Mouse (Mus musculus): ENCODE results near the gene Myod1. TPM values are rescaled to one million over a fixed set of nuclear protein-coding genes. Genes with fewer than 3 reads are reported as not detected.

The Myod1 gene
- total RNA-seq, 2 experiments from 2014 or later, result 63.8 to 76.5 TPM

DNA sequence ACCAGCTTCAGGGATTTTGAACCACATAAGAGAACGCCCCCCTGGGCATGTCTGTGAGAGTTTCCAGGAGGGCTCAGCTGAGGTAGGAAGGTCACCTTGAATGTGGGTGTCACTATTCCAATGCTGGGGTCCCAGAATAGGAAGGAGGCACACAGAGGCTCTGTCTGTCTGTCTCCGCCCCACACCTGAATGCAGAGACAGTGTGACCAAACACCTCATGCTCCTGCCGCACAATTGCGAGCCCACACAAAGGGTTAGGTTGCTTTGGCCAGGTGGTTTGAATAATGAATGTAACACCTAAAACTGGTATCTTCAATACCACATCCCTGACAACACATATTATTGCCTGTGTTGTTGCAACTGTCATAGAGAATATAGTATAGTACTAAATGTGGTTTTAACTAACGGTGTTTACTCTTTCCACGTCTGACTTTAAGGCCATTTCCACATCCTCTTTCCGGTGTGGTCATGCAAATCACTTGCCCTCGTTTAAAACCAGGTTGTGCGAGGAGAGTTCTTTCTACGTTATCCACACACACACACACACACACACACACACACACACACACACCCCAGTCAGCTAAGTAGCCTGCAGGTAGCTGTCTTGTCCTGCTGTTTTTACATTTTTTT, 13.3 kb downstream of the Myod1 start:
- no peak for DNase-seq (ENCODE audit: low spot score in 2 of 2)

DNA sequence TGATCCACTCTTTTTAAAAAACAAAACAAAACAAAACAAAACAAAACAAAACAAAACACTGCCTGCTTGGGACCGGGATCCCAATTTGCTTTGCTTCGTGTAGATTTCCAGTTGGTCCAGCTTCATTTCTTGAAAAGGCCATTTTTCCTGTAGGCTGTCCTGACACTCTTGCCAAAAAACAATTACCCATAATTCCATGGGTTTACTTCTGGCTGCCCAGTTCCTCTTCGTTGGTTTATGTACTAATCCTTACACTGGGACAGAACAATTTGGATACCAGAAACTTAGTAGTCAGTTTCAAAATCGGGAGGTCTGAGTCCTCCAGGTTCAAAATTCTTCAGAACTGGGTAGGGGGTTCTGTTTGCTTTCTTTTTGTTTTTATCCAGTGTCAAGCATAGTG, 14.0 kb downstream of the Myod1 start:
- no peak for DNase-seq (ENCODE audit: low spot score in 2 of 2)

DNA sequence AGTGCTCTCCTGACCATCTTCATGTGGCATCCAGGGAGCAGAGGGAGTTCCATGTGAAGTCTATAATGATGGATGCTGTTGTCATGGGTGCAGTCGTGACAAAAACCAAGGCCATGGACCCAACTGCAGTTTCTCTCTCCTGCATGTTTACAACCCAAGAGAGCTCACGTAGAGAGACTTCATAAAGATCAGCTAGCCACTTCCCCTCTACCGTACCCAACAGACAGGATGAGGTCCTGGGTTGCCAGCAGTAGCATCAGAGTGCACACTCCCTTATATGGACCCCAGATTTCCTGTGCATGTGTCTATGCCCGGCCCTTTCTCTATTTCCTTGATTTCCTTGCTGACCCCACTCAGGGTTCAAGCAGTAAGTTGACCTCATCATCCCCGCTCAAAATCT, 15.4 kb downstream of the Myod1 start:
- no peak for DNase-seq (ENCODE audit: low spot score in 2 of 2)

DNA sequence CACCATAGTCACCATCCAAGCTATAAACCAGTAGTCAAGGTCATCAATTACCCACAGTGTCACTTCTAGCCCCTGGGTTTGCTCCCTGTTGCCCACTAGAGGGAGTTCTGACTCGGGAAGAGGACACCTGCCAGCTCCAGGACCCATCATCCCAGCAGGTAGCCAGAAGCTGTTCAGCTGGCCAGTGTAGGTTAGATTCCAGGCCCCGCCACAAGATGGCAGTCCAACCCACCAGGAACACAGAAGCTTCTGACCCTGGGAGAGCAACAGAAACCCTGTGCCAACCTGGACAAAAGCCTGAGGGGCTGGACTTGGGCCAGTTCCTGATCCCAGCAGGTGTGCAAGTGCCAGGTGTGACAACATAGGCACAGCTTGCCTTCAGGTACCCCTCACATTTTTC, 16.8 kb downstream of the Myod1 start:
- peak in 1 of 2 experiments; percentile 63 for DNase-seq (ENCODE audit: low spot score in 2 of 2)

DNA sequence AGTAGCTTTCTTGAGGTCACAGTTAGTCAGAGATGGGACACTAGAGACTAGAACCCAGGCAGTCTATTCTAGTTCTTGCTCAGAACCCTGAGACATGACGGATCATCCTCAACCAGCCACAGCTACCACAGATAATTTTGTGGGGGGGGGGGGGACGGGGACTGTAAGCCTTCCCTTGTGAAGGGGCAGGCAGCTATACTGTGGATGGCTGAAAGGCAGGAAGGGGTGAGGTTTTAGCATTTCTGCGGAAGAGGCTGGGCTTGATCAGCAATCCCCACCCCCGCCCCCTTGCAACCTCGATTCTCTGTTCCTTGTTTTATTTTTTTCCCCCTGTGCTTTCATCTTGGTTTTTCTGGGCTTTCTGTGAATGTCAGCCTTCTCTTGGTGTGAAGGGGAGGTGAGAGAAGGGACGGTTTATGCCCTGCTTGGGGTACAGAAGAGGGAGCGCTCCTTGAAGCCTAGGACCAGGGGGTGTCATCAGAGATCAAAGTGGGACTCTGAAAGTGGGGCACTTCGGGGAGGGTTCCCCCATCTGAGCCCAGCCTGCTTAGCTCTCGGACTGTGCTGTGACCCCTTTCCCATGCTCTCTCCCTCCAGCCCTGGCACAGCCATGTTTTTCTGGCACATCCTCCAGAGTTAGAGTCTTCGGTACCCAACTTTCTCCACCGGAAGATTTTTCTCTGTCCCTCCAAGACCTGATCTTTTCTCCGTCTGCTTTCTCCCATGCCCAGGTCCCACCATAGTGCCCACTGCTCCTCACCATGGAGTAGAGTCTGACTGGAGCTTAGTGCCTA, 17.6 kb downstream of the Myod1 start:
- no peak for DNase-seq (ENCODE audit: low spot score in 2 of 2)

DNA sequence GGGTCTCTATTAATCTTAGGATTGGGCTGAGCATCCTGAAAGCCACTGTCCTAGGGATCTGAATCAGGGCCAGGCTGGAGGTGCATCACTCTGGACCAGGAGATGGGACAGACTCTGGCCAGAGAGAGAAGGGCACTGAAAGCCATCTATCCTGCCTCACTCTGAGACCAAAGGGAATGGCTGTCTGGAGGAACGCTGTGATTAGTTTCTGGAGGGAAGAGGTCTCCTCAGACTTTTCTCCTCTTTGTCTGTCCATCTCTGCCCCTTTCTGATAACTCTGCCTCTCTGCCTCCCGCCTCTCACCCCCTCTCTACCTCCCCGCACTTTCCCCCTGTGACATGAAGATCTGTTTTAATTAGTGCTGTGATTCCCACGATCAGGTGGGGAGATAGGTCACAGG, 18.7 kb downstream of the Myod1 start:
- no peak for DNase-seq (ENCODE audit: low spot score in 2 of 2)

DNA sequence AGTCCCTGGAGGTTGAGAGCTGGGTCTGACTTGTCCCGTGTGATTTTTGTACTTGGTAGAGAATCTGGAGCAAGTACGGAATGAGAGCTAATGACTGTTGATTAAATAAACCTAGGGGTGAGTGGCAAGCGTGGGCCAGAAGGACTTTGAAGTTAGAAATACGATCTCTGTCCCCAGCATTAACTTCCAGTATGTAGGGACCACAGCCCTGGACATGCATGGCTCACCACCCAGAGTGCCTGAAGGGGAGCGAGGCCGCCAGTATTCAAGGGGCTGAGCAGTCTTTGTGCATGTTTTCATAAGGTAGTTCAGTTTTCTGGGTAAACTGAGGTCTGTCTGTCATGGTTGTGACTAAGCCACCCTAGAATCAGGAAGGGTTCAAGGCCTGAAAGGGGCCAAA, 19.3 kb downstream of the Myod1 start:
- no peak for DNase-seq (ENCODE audit: low spot score in 2 of 2)

DNA sequence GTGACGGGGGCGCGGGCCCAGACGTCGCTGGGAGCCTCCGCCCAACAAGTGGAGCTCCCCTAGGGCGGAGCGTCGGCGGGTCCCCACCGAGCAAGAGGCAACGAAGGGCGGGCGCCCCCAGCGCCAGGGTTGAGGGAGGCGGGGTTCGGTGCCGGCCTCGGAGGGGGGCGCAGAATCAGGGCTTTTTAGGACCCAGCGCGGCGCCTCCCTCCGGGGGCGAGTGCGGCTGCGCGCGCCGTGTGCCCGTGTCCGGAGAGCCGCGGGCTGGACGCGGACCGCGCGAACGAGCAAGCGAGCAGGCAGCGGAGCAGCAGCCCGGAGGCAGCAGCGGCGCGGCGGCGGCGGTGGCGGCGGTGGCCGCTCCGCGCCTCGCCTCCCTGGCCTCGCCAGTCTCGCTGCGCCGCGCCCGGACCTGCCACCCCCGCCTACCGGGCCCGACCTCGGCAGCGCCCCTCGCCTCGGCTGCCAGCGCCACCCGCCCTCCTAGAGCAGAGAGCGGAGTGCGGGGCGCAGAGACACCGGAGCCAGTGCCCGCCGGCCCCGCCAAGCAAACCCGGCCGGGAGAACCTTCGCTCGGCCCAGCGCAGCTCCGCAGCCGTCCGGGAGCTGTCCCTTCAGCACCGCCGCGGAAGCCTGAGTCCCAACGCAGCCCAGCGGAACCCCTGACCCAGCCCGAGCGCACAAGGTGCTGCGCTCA, 20.1 kb downstream of the Myod1 start, which contains the start of gene Kcnc1:
Gene Kcnc1 (plus strand): TSS at position 267 of the 697 bp plus-strand sequence.
- peak; percentile 74 to 86 for DNase-seq (ENCODE audit: low spot score in 2 of 2)

DNA sequence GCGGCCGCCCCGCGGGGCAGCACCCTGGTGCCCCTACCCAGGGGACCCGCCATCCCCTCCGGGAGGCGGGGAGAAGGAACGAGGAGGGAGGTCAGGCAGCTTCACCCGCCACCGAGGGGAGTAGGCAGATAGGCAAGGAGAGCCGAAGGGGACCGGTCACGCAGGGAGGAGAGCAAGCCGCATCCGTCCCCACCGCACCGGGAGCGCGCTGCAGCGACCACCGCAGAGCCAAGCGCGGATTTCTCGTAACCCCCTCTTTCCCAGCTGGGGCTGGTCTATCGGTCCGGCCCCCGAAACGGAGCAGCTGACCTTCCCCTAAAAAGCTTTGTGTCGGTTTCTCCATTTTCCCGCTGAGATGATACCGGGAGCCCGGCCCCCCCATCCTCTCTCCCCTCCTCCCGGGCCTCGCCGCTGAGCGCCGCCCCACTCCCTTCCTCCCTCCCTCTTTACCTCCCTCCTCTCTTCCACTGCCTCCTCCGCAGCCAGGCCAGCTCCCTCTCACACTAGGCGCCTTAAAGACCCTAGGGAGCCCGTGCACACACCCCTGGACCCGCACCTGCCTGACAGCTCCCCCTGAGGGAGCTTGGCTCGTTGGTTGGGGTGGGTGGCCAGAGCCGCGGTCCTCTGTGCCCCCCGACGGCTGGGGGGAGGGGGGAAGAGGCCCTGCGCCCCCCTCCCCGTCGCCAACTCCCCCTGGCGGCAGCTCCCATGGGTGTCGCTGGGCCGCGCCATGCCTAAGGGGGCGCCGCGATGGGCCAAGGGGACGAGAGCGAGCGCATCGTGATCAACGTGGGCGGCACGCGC, 20.9 kb downstream of the Myod1 start:
- no peak for DNase-seq (ENCODE audit: low spot score in 2 of 2)

DNA sequence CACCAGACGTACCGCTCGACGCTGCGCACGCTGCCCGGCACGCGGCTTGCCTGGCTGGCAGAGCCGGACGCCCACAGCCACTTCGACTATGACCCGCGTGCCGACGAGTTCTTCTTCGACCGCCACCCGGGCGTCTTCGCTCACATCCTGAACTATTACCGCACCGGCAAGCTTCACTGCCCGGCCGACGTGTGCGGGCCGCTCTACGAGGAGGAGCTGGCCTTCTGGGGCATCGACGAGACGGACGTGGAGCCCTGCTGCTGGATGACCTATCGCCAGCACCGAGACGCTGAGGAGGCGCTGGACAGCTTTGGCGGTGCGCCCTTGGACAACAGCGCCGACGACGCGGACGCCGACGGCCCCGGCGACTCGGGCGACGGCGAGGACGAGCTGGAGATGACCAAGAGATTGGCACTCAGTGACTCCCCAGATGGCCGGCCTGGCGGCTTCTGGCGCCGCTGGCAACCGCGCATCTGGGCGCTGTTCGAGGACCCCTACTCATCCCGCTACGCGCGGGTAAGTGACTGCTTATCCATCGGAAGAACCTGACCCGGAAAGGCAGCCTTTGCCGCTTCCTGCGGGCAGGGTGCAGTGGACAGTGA, 21.6 kb downstream of the Myod1 start:
- DNase-seq (ENCODE audit: low spot score in 2 of 2), result no peak

DNA sequence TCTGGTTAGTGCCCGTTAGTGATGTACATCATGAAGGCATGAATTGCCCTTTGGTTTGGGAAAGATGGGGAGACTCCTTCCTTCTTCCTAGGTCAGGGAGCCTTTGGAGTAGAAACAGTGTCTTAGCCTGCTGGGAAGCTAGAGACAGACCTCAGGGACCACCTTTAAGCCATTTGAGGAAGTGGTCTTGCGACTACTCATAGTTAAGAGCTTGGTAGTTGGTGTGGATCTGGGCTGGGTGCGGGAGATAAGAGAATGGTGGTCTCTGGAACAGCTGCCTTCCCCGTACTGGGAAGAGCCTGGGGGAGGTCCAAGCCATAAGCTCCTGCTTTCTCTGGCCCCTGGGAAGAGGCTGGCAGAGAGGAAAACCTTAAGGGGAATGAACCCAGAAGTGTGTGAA, 22.3 kb downstream of the Myod1 start:
- DNase-seq (ENCODE audit: low spot score in 2 of 2), result no peak

DNA sequence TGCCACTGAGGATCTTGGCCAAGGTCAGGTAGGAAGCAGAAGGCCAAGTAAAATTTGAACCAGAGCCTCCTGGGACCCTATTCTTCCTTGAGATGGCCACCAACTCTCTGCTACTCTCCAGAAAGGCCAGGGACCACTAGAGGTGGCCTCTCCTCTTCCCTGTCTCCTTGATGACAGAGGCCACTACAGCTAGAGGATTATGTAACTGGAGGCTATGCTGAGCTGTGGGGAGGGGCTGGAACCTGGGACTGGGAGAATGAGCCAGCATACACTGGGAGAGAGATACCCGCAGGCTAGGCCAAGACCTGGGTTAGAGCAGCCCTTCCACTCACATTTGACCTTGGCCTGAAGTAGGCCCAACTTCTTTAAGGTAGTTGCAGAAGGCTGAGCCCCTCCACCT, 23.4 kb downstream of the Myod1 start:
- DNase-seq (ENCODE audit: low spot score in 2 of 2), result no peak

DNA sequence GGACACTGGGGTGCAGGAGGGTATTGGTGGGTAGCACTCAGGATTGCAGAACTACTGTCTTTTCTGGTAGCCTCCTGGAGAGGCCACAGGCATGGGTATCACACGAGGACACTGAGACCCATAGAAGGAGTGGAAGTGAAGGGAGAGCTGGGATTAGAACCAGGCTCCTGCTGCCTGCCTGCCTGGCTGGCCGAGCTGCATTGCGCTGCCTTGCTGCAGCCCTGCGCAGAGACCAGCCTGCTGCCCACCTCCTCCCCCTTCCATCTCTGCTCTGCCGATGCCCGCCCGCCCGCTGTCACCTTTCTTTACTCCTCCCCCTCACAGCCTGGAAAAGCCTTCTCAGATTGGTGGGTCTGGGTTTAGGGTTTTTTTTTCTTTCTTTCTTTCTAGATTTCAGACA, 24.1 kb downstream of the Myod1 start:
- no peak for DNase-seq (ENCODE audit: low spot score in 2 of 2)

DNA sequence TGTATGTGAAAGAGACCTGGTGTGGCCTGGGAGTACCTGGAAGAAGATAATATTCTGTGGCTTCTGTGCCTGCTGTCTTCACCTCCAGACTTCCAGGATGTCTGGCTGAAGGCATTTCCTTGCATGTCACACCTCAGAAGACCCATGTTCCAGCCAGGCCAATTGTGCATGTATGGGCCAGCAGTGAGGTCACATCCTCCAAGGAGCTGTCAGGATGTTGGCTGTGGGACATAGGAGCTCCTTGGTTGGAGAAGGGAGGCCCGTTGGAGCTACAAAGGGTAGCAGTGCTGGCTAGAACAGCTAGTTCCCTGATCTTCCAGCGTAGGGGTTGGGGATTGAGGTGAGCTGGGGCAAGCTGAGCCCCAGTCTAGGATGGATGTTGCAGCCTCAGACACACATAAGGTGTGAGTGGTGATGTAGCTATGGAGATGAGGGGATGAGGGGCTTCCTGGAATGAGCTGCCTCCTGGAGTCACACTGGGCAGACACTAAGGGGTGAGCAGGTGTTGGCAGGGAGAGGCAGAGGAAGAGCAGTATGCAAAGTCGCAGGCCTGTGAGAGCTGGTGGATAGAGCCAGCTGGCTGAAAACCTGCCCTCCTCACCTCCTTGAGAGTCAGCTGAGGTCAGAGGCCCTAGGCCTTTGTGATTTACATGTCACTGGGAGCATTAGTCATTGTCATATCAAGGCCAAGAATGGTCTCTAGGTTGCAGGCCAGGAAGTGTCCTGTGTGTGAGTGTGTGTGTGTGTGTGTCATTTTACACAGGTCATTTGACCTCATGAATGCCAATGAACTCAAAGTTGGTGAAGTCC, 25.3 kb downstream of the Myod1 start:
- no peak for DNase-seq (ENCODE audit: low spot score in 2 of 2)

DNA sequence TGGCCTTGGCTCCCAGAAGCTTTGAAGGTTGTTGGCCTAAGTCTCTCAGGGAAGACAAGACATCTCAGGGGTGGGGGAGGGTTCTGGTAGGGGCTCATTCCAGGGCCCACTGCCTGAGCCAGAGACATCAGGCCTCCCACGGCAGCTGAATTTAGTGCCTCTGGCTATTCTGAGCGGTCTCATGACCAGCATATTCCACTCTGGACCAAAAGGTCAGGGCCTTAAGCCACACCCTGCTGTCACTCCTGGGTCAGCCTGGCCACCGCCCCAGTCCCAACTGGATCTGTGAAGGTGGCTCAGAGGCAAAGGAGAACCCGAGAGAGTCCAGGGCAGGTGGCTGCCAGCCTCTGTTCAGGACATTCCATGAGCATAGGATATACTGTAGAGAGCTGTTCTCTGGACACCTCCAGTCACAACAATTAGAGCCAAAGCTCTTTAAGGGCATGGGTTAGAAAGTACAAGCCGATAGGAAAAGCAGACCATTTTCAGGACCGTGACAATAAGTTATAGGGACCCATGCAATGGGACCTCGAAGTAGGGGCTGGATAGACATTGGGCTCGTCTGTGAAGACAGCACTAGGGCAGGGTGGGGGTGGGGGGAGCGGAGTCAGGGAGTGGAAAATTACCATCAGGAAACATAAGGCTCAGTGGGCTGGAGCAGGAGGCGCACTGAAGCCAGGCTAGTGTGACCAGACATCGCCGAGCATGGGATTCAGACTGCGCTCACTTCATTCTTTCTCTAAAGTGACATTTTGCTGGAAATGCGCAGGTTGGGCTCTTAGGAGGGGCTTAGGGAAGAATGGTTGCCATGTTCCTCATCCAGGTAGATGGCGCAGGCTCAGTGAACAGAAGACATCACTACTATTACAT, 27.6 kb downstream of the Myod1 start:
- DNase-seq (ENCODE audit: low spot score in 2 of 2), result no peak

DNA sequence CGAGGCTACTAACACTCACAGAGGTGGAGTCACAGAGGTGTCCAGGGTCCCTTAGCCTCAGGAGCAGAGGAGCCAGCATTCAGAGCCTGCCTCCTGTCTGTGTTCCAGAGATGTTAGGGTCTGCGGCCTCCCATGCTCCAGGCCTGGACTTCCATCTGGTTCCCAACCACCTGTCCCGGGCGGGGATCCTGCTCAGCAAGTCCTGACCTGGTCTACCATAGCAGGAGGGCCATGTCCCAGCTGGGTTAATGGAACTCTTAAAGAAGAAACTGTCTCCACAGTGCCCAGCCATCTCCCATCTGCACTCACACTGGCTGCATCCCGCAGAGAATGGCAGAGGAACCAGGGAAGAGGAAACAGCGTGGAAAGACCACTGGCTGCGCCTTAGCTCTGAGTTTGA, 28.5 kb downstream of the Myod1 start:
- no peak for DNase-seq (ENCODE audit: low spot score in 2 of 2)

DNA sequence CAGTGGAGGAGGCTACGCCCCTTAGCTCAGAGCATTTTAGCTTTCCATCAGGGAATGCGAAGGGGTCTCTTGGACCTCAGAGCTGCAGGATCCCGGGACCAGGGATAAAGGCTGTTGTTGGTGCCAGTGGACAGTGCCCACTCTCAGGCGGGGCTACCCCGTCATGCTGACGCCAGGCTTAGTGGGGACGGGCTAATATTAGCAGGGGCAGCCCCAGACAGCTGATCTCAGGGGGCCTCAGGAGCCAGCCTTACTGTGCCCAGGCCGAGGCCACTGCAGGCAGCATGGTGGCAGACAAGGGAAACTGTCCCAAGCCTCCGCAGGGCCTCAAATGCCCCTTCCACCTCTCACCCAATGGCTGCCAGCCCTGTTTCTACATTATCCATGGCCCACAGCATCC, 32.3 kb downstream of the Myod1 start:
- no peak for DNase-seq (ENCODE audit: low spot score in 2 of 2)

DNA sequence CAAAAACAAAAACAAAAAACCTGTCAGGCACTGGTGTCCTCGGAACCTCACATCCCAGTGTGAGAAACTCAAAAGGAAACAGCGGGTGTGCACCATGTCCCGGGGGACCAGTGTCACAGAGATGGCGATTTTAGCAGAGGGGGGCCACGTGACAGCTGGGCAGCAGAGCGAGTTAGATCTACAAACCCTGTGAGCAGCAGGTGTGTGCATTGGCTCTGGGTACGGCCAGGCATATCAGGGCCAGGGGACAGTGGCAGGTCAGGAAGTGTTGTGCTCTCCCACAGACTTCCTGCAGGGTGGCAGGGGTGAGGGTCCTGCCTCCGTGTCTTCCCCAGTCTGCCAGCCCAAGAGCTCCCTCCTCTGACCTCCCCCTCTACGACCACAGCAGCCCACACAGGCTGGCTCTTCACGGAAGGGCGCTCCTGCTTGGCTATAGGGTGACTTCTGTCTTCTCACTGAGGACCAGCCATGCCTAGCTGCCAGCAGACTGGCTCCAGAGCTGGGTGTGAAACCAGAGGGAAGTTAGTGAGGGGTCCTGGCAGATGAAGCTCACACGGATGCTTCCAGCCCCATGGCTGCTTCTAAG, 33.0 kb downstream of the Myod1 start:
- DNase-seq (ENCODE audit: low spot score in 2 of 2), result no peak

DNA sequence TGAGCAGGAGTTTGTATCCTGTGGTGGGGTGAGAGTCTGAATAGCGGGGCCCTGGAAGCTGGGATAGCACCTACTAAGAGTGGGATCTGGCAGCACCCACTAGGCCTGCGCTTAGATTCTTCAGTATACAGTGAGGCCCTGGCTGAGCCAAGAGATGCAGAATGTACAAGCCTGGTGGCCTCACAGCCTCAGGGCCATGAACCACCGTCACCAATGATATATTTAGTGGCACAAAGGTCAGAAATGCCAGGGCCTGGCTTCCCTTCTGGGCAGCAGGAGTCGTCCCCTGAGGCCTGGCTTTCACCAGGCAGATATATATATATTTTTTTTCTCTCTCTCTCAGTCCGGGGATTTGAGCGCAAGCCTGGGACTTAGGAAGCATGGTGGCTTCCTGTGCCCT, 34.5 kb downstream of the Myod1 start:
- DNase-seq (ENCODE audit: low spot score in 2 of 2), result no peak

Data from gastrocnemius, postnatal 4 days (tissue).